Comparison of ENCODE assay signal across 1 mouse cellular context in genomic region chr17:24707801-24708425, GRCm38 (mm10).
TF ChIP-seq lines count a peak whose summit lies in the region.

No protein-coding gene starts in this region.

TF ChIP-seq in MEL, 35 proteins besides CTCF, POLR2A, EP300 and RAD21:
- TF ChIP-seq MAX (IDR thresholded peaks at IDR 0.05; ENCODE audit: low read length) = no peak
- TF ChIP-seq MYB (IDR thresholded peaks at IDR 0.05; ENCODE audit: low read depth, low read length) = no peak
- 0 out of 2 replicates have a peak, but pooled peaks have one; percentile 4 for TF ChIP-seq TBP (IDR thresholded peaks at IDR 0.05; ENCODE audit: low read depth, low read length)
- TF ChIP-seq GATA1 (IDR thresholded peaks at IDR 0.05; ENCODE audit: low read depth, low read length) = no peak
- TF ChIP-seq MEF2A (IDR thresholded peaks at IDR 0.05; ENCODE audit: extremely low read depth, insufficient replicate concordance, low read depth, low read length, poor library complexity, severe bottlenecking) = no peak
- no peak for TF ChIP-seq SIN3A (IDR thresholded peaks at IDR 0.05; ENCODE audit: low read length)
